Mouse (Mus musculus): ENCODE measurements at regions not wholly inside any gene's neighbourhood (a gene's known extent, or its start where the extent isn't known, plus 50 kb on each side); places are given as distances from the start of the nearest gene placed in this dataset.

- TF ChIP-seq USF2 (conservative IDR thresholded peaks at IDR 0.05; ENCODE audit: low read depth, low read length) (no peak), CTCF (conservative IDR thresholded peaks at IDR 0.05 in 1 of 2, IDR thresholded peaks at IDR 0.05 in 1 of 2; ENCODE audit: low read depth in 2 of 2, low read length in 2 of 2) (no peak), KAT2A (IDR thresholded peaks at IDR 0.05; ENCODE audit: insufficient replicate concordance, low read length) (no peak), POLR2A (IDR thresholded peaks at IDR 0.05; ENCODE audit: low read depth, low read length) (no peak), BHLHE40 (IDR thresholded peaks at IDR 0.05; ENCODE audit: low read depth, low read length) (no peak), MYC (IDR thresholded peaks at IDR 0.05; ENCODE audit: low read depth, low read length) (no peak), EP300 (IDR thresholded peaks at IDR 0.05; ENCODE audit: low read length) (no peak), MXI1 (IDR thresholded peaks at IDR 0.05; ENCODE audit: low read depth, low read length) (no peak), MAX (IDR thresholded peaks at IDR 0.05; ENCODE audit: low read length) (no peak), E2F4 (IDR thresholded peaks at IDR 0.05; ENCODE audit: insufficient replicate concordance, low read depth, low read length) (no peak)
Measured at GRCm38 (mm10) chr3:154472426-154472825, 124.1 kb upstream of the Cryz start.

Data from CH12.LX (cell line).